Mouse (Mus musculus) G1E (cell line): ENCODE data around the gene 1700014D04Rik.

ENCODE experiments used
- CTCF ChIP-seq: IDR thresholded peaks from 2 replicates; pipeline ENCODE4 v1.5.1; 2012; ENCODE audit warnings: low read depth, low read length, inconsistent platforms, mixed read lengths
- GATA1 ChIP-seq: IDR thresholded peaks from 2 replicates; pipeline ENCODE4 v1.6.1; 2012; ENCODE audit warnings: borderline replicate concordance, low read length, inconsistent platforms, mixed read lengths
- GATA2 ChIP-seq: IDR thresholded peaks from 2 replicates; pipeline ENCODE4 v1.6.1; 2012; ENCODE audit warnings: low read depth, low read length, inconsistent platforms, borderline replicate concordance
- TAL1 ChIP-seq: conservative IDR thresholded peaks from 2 replicates; pipeline ENCODE4 v1.6.1; 2012; ENCODE audit warnings: low read depth, low read length, inconsistent platforms, mixed read lengths

DNA sequence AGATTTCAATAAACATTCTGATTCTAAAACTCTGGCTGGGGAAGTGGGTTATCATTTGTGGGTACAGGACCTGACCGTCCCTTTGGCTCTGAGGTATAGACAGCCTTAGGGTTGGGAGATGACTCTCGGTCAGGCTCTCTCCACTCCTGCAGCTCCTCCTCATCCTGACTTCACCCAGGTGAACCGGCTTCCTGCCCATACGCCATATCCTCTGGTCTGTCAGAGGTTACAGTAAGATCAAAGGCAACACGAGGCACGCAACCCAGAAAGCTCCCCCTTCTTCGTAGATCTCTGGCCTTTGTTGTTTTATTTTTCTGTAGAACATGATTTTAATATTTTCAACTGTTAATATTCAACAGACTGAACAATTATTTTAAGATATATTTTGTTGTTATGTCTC is 50.8 kb downstream of the 1700014D04Rik start:
- no peak for TF ChIP-seq CTCF
- no peak for TF ChIP-seq GATA2
- no peak for TF ChIP-seq TAL1
- TF ChIP-seq GATA1: no peak
